Mouse (Mus musculus): Measurements from ENCODE around the gene Srebf2.
"Not testable (repeated sequence)": the region's sequence is repeated elsewhere in the genome, so short reads cannot be mapped to it uniquely, and the experiment has no call there.

Srebf2 gene

DNA sequence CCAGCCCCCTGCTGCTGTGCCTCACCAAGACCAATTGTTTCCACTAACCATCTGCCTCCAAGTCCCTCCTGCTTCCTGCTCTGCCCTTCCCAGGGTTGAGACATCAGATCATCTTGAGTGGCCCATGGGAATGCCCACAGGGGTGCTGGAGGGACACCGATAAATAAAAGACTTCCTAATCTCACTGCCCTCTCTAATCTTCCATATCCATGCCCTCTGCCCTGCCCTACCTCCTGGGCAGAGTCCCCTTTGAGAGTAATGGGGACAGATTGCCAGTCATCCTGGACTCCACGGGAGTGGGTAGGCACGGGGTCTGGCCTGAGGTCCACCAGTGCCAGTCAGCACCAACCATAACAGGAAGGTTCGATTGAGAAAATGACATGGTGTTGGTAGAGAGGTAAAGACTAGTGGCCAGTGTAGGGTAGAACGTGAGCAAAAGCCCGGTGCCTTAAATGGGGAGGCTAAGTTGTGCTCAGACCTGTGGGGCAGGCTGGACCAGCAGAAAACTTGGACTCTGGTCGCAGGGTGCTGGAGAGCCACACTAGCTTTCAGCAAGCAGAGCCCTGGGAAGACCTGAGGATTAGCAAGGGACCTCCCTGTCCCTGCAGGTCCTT lies 77.7 kb downstream of the Srebf2 start:
- no peak for DNase-seq (ENCODE audit: low spot score)

DNA sequence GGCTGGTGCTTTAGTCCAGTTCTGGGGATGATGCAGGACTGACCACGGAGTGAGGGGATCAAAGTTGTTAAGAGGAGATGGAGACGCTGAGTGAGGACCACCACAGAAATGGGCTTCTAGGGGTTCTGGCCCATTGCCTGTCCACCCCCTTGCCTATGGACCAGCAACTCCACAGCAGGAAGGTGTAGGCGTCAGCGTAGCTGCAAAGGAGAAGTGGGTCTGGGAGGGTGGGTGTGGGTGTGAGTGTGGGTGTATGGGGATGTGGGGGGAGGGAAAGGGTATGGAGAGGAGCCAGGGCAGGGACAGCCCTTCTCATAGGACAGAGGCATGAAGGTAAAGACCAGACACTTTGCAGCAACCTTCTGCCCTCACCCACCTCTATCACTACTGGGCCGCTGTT lies 78.8 kb downstream of the Srebf2 start:
- no peak for DNase-seq (ENCODE audit: low spot score)

DNA sequence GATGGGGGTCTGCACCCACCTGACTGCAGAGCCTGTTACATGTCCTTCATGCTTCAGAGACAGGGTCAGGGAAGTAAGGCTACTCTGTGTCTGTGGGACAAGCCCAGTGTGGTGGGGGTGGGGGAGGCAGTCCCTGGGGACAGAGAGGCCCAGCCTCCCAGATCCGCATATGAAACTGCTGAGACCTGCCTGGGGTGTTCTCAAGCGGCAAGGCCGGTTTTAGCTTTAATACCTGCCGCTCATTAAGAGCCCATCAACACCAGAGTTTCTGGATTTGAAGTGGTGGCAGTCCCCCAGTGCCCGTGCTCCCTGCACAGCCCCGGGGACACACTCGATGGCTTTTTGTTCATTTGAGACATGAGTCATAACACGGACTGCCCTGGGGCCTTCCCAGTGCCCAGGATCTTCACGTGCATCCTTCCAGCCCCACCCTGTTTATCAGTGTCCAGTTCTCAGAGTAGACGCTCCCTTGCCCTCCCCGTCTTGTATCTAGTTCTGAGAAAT lies 82.6 kb downstream of the Srebf2 start:
- DNase-seq (ENCODE audit: low spot score) = no peak

DNA sequence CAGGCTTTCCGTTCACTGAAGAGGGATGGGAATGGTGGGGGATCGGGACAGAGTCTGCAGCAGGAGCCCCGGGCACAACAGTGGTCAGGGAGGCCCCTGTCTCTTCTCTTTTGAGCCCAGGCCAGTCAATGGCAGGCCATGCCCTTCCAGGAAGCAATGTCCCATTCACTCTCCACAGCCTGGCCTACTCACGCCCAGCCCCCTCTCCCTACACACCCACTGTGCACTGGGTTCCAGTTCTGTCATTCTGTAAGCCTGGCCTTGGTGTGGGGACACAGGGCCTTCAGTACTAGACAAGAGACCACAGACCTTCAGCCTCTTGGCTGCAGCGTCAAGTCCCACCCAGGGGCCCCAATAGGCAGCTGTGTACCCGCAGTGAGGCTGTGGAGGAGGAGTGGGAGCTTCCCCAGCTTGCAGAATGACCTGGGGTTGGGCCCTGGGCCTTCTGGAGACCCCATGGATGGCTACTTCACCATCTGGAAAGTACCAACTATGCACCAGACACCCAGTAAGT lies 83.2 kb downstream of the Srebf2 start:
- no peak for DNase-seq (ENCODE audit: low spot score)

DNA sequence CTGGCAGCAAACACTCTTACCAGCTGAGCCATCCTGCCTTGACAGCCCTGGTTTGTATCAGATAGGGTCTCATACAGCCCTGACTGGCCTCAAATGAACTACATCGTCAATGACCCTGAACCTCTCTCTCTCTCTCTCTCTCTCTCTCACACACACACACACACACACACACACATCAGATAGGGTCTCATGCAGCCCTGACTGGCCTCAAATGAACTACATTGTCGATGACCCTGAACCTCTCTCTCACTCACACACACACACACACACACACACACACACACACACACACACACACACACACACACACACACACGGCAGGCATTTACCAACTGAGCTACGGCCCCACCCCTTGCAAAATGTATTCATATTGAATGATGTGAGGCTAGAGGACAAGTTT lies 84.1 kb downstream of the Srebf2 start:
- no peak for DNase-seq (ENCODE audit: low spot score)

DNA sequence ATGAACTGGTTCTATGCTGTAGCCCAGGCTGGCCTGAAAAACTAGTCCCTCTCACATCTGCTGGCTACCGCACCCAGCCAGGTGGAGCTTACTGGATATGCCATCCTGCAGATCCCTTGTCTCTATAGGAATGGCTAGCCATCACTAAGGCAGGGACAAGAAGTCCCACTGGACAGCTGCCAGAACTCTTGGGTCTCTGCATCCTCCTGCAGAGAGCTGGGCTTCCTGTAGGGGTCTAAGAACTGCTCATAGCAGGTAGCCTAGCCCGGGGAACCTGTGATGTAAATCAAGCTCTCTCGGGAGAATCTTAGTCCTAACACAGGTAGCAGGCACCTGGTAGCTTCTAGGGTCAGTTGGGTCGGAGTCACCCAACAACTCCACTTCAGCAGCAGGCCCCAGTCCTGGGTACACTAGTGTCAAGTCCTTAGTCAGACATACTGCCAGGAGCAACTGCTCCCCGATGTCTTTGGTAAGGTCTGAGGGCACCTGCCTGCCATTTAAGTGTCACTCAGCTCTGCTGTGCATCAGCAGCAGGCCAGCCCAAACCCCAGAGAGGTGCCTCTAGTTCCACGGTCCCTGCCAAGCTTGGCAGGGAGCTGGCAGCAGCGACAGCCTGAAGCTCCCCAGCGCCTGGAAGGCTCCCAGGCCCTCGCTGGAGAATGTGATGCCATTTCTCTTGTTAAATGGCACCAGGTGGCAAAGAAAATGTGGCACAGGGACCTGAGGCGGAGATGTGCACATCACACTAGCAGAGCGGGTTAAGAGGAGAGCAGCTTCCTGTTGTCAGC lies 84.8 kb downstream of the Srebf2 start:
- DNase-seq (ENCODE audit: low spot score) = no peak

DNA sequence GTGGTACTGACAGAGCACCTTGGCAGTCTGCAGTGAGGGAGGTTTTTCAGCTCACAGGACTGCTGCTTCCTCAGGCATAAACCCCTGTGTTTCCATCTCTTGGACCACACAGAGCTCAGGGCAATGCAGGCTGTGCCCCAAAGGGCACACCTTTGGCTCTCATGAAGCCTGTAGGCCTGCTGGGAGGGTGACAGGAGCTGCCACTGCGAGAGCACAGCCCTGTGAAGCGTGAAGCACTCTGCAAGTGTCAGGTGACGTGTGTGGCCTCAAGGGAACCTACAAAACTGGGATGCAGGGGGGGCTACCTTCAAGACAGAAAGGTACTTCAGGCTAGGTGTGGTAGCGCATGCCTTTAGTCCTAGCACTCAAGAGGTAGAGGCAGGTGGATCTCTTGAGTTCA lies 85.7 kb downstream of the Srebf2 start:
- no peak for DNase-seq (ENCODE audit: low spot score)

DNA sequence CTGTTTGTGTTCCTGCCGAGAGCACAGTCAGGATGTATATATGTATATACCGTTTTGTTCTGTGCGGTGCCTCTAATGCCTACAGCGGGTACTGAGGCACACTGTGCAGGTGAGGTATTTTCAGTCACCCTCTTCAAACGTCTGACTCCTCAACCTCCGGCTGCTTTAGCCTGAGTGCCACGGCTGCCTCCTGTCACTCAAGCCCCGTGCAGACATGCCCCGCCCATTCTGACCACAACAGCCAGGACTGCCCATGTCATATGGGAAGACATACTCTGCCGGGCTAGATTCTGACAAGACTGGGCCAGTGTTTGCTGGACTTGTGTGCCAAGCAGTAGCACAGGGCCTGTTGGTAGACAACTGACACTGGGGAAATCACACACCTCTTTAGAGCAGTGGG lies 88.7 kb downstream of the Srebf2 start:
- DNase-seq (ENCODE audit: low spot score) = no peak

DNA sequence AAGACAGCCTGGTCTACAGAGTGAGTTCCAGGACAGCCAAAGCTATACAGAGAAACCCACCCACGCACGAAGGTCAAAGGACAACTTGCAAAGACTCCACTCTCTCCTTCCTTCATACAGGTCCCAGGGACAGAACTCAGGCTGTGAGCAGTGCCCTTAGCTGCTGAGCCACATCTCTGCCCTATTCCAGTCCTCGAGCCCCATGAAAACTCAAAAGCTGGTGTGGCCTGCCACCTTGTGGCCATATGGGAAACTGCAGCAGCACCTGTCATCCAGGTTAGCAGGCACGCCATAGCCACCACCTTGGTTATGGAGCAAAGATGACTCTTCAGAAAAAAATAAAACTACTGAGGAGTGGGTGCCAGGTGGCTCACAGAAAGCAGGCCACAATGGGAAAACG lies 89.6 kb downstream of the Srebf2 start:
- peak; percentile 81 for DNase-seq (ENCODE audit: low spot score)

DNA sequence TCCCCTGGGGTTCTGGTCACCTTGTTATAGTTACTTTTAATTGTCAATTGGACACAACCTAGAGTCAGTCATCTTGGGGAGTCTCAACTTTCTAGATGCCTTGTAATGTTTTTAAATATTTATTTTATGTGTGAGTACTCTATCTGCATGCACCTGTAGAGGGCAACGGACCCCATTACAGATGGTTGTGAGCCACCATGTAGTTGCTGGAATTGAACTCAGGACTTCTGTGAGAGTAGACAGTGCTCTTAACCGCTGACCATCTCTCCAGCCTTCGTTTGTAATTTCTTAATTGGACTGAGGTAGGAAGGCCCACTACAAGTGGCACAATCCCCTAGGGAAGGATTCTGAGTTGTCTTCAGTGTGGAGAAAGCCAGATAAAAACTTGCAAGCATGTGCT lies 96.3 kb downstream of the Srebf2 start:
- DNase-seq (ENCODE audit: low spot score) = no peak

DNA sequence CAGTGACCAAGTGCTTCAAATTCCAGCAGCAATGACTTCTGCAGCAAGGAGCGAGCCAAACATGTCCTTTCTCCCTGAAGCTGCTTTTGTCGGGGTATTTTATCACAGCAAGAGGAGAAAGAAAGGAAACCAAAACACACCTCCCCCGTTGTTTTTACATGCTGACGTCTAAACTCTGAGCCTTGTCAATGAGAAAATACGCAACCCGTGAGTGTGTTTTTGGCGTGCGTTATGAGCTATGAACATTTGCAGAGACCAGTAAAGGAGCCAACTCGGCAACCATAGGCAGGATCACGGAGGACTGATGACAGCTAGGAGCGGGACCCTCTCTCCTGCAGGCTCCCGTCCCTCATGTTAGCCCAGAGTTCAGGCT lies 96.7 kb downstream of the Srebf2 start:
- DNase-seq (ENCODE audit: low spot score) = no peak

DNA sequence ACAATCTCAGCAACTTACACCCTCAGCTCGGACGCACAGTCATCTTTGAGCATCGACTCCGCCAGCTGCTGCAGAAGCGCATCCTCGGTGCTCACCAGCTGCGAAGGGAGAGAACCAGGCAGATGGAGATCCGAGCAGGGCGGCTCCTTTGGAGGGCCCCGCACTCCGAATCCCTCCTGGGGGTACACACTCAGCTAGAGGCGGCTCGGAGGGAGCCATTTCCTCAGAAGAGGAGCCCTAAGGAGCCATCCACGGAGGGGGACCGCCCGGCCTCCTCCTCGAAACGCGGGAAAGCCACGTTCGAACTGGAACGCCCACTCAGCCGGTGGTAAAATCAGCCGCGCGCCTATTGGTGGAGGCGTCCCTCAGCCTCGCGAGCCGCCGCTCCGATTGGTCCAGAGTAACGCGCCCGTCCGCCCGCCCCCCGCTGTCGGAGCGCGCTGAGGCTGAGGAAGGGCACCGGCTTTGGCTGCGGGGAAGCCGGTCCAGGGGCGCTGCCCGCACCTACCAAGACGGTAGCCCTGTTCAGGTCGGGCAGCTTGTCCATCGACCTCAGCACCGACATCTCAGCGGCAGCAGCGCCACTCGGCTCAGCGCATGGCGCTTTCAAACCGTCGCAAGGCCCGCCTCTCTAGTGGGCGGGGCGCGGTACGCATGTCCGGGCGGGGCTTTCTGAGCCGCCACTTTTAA lies 97.3 kb downstream of the Srebf2 start, which contains the start of gene Cenpm:
TSS of gene Cenpm (minus strand) at position 634 of the 690 bp plus-strand sequence.
- DNase-seq (ENCODE audit: low spot score) = peak; percentile 80

DNA sequence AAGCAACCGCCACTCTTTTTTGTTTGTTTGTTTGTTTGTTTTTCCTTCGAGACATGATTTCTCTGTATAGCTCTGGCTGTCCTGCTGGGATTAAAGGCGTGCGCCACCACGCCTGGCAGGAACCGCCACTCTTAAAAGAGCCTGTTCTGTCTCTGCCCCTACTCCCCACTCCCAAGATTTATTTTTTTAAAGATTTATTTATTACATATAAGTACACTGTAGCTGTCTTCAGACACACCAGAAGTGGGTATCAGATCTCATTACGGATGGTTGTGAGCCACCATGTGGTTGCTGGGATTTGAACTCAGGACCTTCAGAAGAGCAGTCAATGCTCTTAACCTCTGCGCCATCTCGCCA lies 97.8 kb downstream of the Srebf2 start:
- DNase-seq (ENCODE audit: low spot score) = not testable (repeated sequence)

DNA sequence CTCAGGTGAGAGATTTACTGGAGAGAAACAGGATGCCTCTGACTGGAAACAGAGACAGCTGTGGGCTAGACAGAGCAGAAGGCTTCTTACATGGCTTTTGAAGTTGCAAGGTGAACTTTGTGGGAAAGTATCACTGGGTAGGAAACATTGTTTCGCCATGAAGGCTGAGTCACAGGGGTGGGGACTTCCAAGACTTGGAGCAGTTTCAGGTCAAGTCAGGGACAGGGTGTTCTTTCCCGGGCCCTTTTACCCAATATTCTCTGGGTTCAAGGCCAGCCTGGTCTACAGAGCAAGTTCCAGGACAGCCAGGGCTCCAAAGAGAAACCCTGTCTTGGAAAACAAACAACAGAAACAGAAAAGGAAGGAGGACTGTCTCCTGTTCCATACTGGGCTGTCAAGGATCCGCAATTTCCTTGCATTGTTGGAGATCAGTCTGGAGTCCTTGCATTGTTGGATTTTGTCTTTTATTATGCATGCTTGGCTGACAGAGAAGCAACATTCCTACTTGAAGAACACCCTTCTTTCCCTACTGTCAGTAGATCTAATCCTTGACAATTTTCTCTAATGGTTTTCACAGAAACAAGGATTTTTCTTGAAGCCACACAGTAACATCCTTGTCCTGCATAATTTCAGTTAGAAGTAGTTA lies 100.3 kb downstream of the Srebf2 start:
- no peak for DNase-seq (ENCODE audit: low spot score)

DNA sequence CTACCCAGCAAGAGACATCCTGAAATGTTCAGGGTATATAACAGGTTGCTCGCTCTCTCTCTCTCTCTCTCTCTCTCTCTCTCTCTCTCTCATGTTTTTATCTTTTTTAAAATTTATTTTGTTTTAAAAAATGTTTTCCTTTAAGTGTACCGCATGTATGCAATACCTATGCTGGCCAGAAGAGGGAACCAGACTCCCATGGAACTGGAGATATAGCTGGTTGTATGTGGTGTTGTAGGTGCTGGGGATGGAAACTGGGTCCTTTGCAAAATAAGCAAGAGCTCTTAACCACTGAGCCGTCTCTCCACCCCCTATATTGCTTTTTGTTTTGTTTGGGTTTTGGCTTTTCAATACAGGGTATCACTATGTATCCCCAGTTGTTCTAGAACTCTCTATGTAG lies 104.6 kb downstream of the Srebf2 start:
- no peak for DNase-seq (ENCODE audit: low spot score)

DNA sequence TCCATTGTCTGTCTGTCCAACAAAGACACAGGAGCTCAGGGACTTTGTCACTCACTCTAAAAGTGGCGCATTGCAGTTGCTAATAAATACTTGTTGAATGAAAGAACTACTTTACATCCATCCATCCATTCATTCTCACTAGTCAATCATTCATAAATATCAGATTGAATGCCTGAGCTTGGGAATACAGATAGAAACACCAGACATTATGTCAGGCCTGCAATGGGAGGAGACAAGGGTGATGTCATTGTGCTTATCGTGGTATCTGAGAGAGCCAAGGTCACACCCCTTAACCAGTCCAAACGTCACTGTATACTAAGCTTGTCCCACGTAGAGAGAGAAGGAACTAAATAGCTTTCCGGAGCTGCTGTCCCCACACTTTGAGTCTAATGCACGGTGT lies 105.1 kb downstream of the Srebf2 start, which contains the start of gene 1500009C09Rik:
TSS of gene 1500009C09Rik (plus strand) at position 301 of the 400 bp plus-strand sequence.
- DNase-seq (ENCODE audit: low spot score) = no peak

Measured in ovary, postnatal 14 days (tissue).